Mouse (Mus musculus) CH12.LX (cell line): ENCODE data around the gene Tmod3.

Experiments
- CHD2 ChIP-seq: IDR thresholded peaks from 2 replicates; pipeline ENCODE4 v1.6.1; 2011; ENCODE audit warnings: low read length, improper control_type of control experiment
- CTCF ChIP-seq, 2 experiments: IDR thresholded peaks in 1 of 2; conservative IDR thresholded peaks in 1 of 2; 2 replicates each; pipeline ENCODE4 v1.5.1; 2011 to 2012; ENCODE audit warnings: low read depth in 2 of 2, low read length in 2 of 2, improper control_type of control experiment in 1 of 2, inconsistent platforms in 1 of 2, mild to moderate bottlenecking in 1 of 2, moderate library complexity in 1 of 2
- ELF1 ChIP-seq: IDR thresholded peaks from 2 replicates; pipeline ENCODE4 v1.6.1; 2014; ENCODE audit warnings: low read depth, mild to moderate bottlenecking, inconsistent platforms, low read length, improper control_type of control experiment
- NRF1 ChIP-seq: IDR thresholded peaks from 2 replicates; pipeline ENCODE4 v1.6.1; 2014; ENCODE audit warnings: low read depth, mild to moderate bottlenecking, inconsistent platforms, low read length, improper control_type of control experiment, moderate library complexity
- SMC3 ChIP-seq: IDR thresholded peaks from 2 replicates; pipeline ENCODE4 v1.6.1; 2011; ENCODE audit warnings: low read depth, low read length, improper control_type of control experiment

DNA sequence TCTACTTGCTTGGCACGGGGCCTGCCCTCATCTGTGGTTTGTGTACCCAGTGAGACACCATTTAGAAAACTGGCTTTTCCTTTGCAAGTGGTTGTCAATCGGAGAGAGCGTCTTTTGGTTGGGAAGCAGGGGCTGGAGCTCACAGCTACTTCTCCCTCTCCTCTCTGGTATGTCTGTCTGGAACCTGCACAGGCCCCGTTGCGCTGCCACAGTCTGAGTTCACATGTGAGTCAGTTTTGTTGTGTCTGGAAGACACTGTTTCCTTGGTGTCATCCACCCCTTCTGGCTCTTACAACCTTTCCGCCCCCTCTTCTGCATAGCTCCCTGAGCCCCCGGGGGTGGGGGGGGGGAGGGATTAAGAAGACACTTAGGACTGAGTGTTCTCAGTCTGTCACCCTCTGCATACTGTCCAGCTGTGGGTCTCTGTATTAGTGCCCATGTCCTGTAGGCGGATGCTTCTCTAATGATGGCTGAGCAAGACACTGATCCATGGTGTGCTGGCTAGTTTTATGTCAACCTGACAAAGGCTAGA lies 25.0 kb downstream of the Tmod3 start:
- TF ChIP-seq CTCF (conservative IDR thresholded peaks at IDR 0.05 in 1 of 2, IDR thresholded peaks at IDR 0.05 in 1 of 2; ENCODE audit: low read depth in 2 of 2, low read length in 2 of 2) (no peak), NRF1 (no peak), ELF1 (no peak), CHD2 (no peak), SMC3 (no peak)
